Mouse (Mus musculus) neural tube, embryonic 14.5 days (tissue): ENCODE data around the gene Psmb11. TPM values are rescaled to one million over a fixed set of nuclear protein-coding genes. Genes with fewer than 3 reads are reported as not detected.

ENCODE experiments used
- ATAC-seq: fragments of 200-750 bp; cut with Nextera tagmentation; 2 replicates; pipeline ENCODE4 v1.8.0; 2017; ENCODE audit warnings: low read depth, mild to moderate bottlenecking, moderate TSS enrichment, moderate library complexity
- H3K27ac ChIP-seq: fragments of 300-500 bp; sonication (generic); 2 replicates; pipeline ENCODE4 v1.5.1; 2014; ENCODE audit warnings: low read depth, mild to moderate bottlenecking, control low read depth, low read length, moderate library complexity, mixed read lengths
- H3K27me3 ChIP-seq: fragments of 300-500 bp; sonication (generic); 2 replicates; pipeline ENCODE4 v1.6.1; 2014; ENCODE audit warnings: low read length; ENCODE audit not compliant: control insufficient read depth, insufficient read depth
- H3K36me3 ChIP-seq: fragments of 300-500 bp; sonication (generic); 2 replicates; pipeline ENCODE4 v1.6.1; 2014; ENCODE audit warnings: low read length, mixed read lengths; ENCODE audit not compliant: control insufficient read depth, insufficient read depth
- H3K4me1 ChIP-seq: fragments of 300-500 bp; sonication (generic); 2 replicates; pipeline ENCODE4 v1.6.1; 2014; ENCODE audit warnings: low read length; ENCODE audit not compliant: control insufficient read depth, insufficient read depth
- H3K4me2 ChIP-seq: fragments of 300-500 bp; sonication (generic); 2 replicates; pipeline ENCODE4 v1.6.1; 2014; ENCODE audit warnings: mild to moderate bottlenecking, low read depth, low read length, control low read depth
- H3K4me3 ChIP-seq: fragments of 300-500 bp; sonication (generic); 2 replicates; pipeline ENCODE4 v1.5.1; 2014; ENCODE audit warnings: low read depth, low read length, control low read depth, mixed read lengths
- H3K9ac ChIP-seq: fragments of 300-500 bp; sonication (generic); replicated peaks from 2 replicates; pipeline ENCODE4 v1.6.1; 2014; ENCODE audit warnings: low read depth, mild to moderate bottlenecking, control low read depth, low read length, mixed read lengths
- H3K9me3 ChIP-seq: fragments of 300-500 bp; sonication (generic); 2 replicates; pipeline ENCODE4 v1.6.1; 2016; ENCODE audit warnings: low read length; ENCODE audit not compliant: control insufficient read depth
- WGBS: fragments of 180-500 bp; shearing (Covaris S2); extraction: QIAGEN DNeasy Blood & Tissue Kit; methylation state at CpG from one replicate; pipeline ENCODE4 v1.1.7; 2014; 5-methylcytosine and 5-hydroxymethylcytosine counted together
- polyA plus RNA-seq: library from polyadenylated mRNA; unstranded; fragments of >200 nt; fragmentation: Nextera tagmentation; extraction: Ambion mirVana; gene quantifications from 2 replicates; pipeline ENCODE4 v1.2.1, GENCODE M21; 2014

Psmb11 gene
- 0.05 and 0.26 TPM in 2 replicates for polyA plus RNA-seq

- H3K4me2 ChIP-seq = no peak within 1 kb of the TSS
- no peaks in the 10 kb centered on the region for H3K36me3 ChIP-seq
- H3K4me3 ChIP-seq = no peak within 1 kb of the TSS
- no peak within 1 kb of the TSS for H3K9ac ChIP-seq
- peaks cover 7% of the 10 kb centered on the region; the same call in 1 of the 2 replicates for H3K4me1 ChIP-seq
- no peaks in the 10 kb centered on the region for H3K27me3 ChIP-seq
- 92% methylated on average over 1 of the region's 1 CpGs for WGBS
- no peak within 1 kb of the TSS for H3K27ac ChIP-seq
- no peak for ATAC-seq
- no peaks in the 10 kb centered on the region for H3K9me3 ChIP-seq
Observed at GRCm38 (mm10) chr14:54621133-54621532, at the start of gene Psmb11. Psmb11 (plus strand) TSS chr14:54621433.

GRCm38 (mm10) chr14:54572122-54572521 is 49.1 kb upstream of the Psmb11 start:
- 64% methylated on average over 4 of the region's 4 CpGs for WGBS
- H3K27ac ChIP-seq = no peak overlapping the region
- no peak for ATAC-seq
- peaks cover 8% of the 10 kb centered on the region for H3K27me3 ChIP-seq
- no peaks in the 10 kb centered on the region for H3K9me3 ChIP-seq
- no peak overlapping the region for H3K9ac ChIP-seq
- no peak overlapping the region for H3K4me3 ChIP-seq
- H3K4me2 ChIP-seq = no peak overlapping the region
- 0 out of 2 replicates have a peak, but pooled peaks cover 20% of the 10 kb centered on the region for H3K4me1 ChIP-seq
- H3K36me3 ChIP-seq = no peaks in the 10 kb centered on the region

DNA sequence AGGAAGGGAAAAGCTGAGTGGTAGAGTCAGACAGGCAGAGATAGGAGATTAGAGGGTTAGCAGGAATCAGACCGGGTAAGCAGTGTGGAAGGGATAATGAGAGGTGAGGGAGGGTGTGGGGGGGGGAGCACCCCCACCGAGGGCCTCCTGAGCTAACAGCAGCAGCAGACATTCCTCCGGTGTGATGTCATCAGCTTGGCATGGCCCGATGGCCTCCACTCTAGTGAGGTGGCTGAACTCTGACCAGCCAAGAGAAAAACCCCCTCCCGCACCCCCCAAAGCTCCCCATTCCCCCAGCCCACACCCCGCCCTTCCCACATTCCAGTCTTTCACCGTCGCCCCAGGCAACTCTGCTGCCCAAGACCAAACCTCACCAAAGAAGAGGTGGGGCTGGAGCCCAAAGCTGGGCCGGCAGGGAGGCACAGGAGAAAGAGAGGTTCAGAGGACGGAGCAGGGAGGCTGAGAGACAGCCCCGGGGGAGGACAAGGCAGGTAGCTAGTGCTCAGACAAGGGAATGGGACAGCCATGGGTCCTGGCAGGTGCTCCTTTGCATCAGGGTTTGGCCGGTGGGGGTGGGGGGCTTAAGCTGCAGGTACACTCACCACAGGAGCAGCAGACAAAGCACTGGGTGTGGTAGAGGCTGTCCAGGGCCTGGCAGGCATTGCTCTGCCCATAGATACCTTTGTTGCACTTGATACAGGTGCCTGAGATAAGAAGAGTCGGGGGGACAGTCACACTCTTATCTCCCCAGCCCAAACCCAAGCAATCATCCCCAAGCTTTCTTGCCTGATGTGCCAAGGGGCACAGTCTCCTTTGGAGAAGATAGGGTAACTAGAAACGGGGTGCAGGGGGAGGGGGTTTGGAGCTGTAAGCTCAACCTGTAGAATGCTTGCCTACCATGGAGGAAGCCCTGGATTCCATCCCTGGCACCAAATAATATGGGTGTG is 48.2 kb upstream of the Psmb11 start:
- H3K9ac ChIP-seq = no peak overlapping the region
- no peak overlapping the region for H3K4me3 ChIP-seq
- 0 out of 2 replicates have a peak, but pooled peaks cover 25% of the 10 kb centered on the region for H3K4me1 ChIP-seq

DNA sequence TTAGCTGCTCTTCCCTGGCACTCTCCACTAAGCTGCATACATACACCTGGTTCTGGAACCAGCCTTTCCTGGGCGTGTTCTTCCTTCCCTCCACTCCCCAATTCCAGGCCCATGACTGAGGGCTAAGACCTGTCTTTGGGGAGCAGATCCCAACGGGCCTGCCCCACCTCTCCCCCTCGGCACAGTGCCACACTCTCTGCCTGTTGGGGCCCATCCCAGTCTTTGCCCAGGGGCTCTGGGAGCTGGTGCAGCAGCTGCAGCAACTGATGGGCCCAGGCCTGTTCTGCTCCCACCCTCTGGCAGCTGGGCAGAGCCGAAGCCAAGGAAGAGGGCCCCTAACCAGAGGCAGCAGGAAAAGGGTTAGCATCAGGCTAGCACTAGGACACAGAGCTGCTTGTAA is 47.0 kb upstream of the Psmb11 start:
- peak overlapping the region; percentile 34; the same call in 1 of the 2 replicates for H3K9ac ChIP-seq
- 10% methylated on average over 4 of the region's 4 CpGs for WGBS
- no peak overlapping the region for H3K27ac ChIP-seq
- no peaks in the 10 kb centered on the region for H3K36me3 ChIP-seq
- H3K9me3 ChIP-seq = no peaks in the 10 kb centered on the region
- ATAC-seq = no peak
- H3K4me1 ChIP-seq = peaks cover 25% of the 10 kb centered on the region; the same call in 1 of the 2 replicates
- peak overlapping the region; percentile 72 for H3K4me2 ChIP-seq
- peak overlapping the region; percentile 50; the same call in 1 of the 2 replicates for H3K4me3 ChIP-seq
- H3K27me3 ChIP-seq = peaks cover 11% of the 10 kb centered on the region

More for the DNA sequence above, 48.2 kb upstream of the Psmb11 start:
- ATAC-seq = peak; percentile 9; the same call in 1 of the 2 replicates
- Histone ChIP-seq H3K36me3 (no peaks in the 10 kb centered on the region), H3K9me3 (no peaks in the 10 kb centered on the region), H3K27me3 (peaks cover 11% of the 10 kb centered on the region), H3K27ac (no peak overlapping the region), H3K4me2 (peak overlapping the region; percentile 72; the same call in 1 of the 2 replicates)
- 11% methylated on average over 14 of the region's 14 CpGs for WGBS

DNA sequence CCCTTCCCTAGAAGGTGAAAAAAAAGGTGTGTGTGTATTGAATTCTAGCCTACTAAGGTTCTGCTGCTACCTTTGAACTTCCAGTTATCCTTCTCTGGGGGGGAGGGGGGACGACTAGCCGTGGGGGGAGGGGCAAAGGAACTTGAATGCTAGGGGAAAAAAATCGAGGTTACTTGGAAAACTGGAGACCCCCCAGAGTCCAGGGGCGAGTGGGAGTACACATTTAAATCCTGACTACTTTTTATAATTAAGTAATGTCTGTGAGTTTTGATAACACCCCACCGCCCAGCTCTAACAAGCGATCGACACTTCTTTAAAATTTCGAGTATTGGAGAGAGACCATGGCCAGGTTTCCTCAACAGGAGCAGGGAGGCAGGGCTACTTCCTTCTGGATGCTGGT is 46.2 kb upstream of the Psmb11 start:
- no peaks in the 10 kb centered on the region for H3K36me3 ChIP-seq
- H3K27me3 ChIP-seq = peaks cover 11% of the 10 kb centered on the region
- H3K9me3 ChIP-seq = no peaks in the 10 kb centered on the region
- ATAC-seq = no peak
- peak overlapping the region; percentile 72 for H3K4me2 ChIP-seq
- H3K9ac ChIP-seq = 0 out of 2 replicates have a peak overlapping the region, but pooled peaks have one; percentile 42
- H3K4me1 ChIP-seq = peaks cover 25% of the 10 kb centered on the region; the same call in 1 of the 2 replicates
- H3K27ac ChIP-seq = no peak overlapping the region
- H3K4me3 ChIP-seq = peak overlapping the region; percentile 50
- 3% methylated on average over 8 of the region's 8 CpGs for WGBS

GRCm38 (mm10) chr14:54575631-54576030 is 45.6 kb upstream of the Psmb11 start:
- no peak overlapping the region for H3K27ac ChIP-seq
- no peaks in the 10 kb centered on the region for H3K36me3 ChIP-seq
- no peaks in the 10 kb centered on the region for H3K9me3 ChIP-seq
- H3K27me3 ChIP-seq = peaks cover 11% of the 10 kb centered on the region
- no peak for ATAC-seq
- H3K4me2 ChIP-seq = peak overlapping the region; percentile 72
- H3K4me3 ChIP-seq = peak overlapping the region; percentile 50
- H3K9ac ChIP-seq = peak overlapping the region; percentile 42
- H3K4me1 ChIP-seq = peaks cover 25% of the 10 kb centered on the region; the same call in 1 of the 2 replicates
- WGBS = under 1% methylated on average over 39 of the region's 39 CpGs

- Histone ChIP-seq H3K9me3 (no peaks in the 10 kb centered on the region), H3K4me2 (peak overlapping the region; percentile 72), H3K36me3 (no peaks in the 10 kb centered on the region), H3K27ac (no peak overlapping the region), H3K4me1 (peaks cover 25% of the 10 kb centered on the region; the same call in 1 of the 2 replicates), H3K9ac (peak overlapping the region; percentile 59), H3K27me3 (peaks cover 11% of the 10 kb centered on the region), H3K4me3 (peak overlapping the region; percentile 50)
- under 1% methylated on average over 84 of the region's 84 CpGs for WGBS
- peak; percentile 10; the same call in 1 of the 2 replicates for ATAC-seq
Observed at GRCm38 (mm10) chr14:54576241-54577088, 44.8 kb upstream of the Psmb11 start.

DNA sequence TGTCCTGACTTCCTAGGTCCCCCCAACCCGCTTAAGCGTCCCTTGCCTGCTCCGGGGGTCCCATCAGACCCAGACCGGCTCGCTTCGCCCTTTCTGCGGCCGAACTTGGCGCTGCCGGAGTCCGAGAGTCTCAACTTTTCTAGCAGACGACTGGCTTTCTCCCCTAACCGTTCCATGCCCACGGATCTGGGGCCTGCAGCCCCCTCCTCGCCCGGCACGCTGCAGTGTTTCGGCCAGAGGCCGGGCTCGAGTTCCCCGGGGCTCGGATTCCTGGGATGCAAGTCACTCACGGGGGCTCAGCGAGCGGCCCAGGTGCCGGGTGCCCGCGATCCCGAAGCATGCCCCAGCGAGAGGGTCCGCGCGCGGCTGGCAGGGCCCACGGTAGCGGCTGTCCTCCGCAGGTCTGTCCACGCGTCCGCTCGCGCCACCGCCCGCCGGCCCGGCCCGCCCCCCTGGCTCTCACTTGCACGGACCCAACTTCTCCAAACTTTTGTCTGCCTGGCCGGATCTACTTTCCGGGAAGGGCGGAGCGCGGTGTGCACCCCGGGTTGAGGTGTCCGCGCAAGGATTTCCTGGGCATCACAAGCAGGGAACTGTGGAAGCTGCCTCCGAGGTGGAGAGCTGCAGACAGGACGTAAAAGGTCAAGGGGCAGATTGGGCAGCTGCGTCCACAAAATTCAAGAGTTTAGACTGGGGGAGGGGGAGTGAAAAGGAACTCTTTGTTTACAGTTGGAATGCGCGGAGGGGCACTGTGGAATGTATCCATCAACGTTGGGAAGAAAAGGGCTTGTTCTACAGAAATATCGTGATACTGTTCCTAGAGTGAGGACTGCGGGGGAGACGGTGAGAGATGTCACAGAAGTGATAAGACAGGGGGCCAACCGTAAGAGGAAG is 43.9 kb upstream of the Psmb11 start, which contains the start of gene Ajuba:
TSS of gene Ajuba (minus strand) at position 470 of the 894 bp plus-strand sequence.
- Histone ChIP-seq H3K4me2 (peak within 1 kb of the TSS; percentile 72), H3K36me3 (no peaks in the 10 kb centered on the region), H3K9ac (peak within 1 kb of the TSS; percentile 59), H3K9me3 (no peaks in the 10 kb centered on the region), H3K27ac (peak within 1 kb of the TSS; percentile 62), H3K4me1 (peaks cover 25% of the 10 kb centered on the region; the same call in 1 of the 2 replicates), H3K4me3 (peak within 1 kb of the TSS; percentile 50), H3K27me3 (peaks cover 11% of the 10 kb centered on the region)
- under 1% methylated on average over 66 of the region's 66 CpGs for WGBS
- ATAC-seq = peak; percentile 53
